Mouse (Mus musculus) MEL (cell line): ENCODE data around the gene Slc16a10. TPM values are rescaled to one million over a fixed set of nuclear protein-coding genes. Genes with fewer than 3 reads are reported as not detected.
A peak's percentile ranks its signal among the peaks of the same experiment; 100 is the strongest.

ENCODE experiments used
- DNase-seq: peaks from one replicate; pipeline ENCODE4 v3.0.0; 2011; ENCODE audit warnings: low read depth, low spot score
- H3K27ac ChIP-seq: 2 replicates; pipeline ENCODE4 v1.5.1; 2012; ENCODE audit warnings: low read depth, mild to moderate bottlenecking, control low read depth, low read length, moderate library complexity; ENCODE audit not compliant: control insufficient read depth
- H3K27me3 ChIP-seq, 2 experiments: fragments of 150-350 bp in 1 of 2; sonication (generic) in 1 of 2; 2 replicates each; pipeline ENCODE4 v1.6.1; 2012; ENCODE audit warnings: low read length in 2 of 2, mild to moderate bottlenecking in 2 of 2, improper control_type of control experiment in 1 of 2, moderate library complexity in 1 of 2; ENCODE audit not compliant: insufficient read depth in 2 of 2, control insufficient read depth in 1 of 2
- H3K36me3 ChIP-seq, 2 experiments: 2 replicates each; pipeline ENCODE4 v1.6.1; 2012 to 2014; ENCODE audit warnings: low read length in 2 of 2, improper control_type of control experiment in 1 of 2, inconsistent platforms in 1 of 2, mild to moderate bottlenecking in 1 of 2; ENCODE audit not compliant: insufficient read depth in 2 of 2, control insufficient read depth in 1 of 2
- H3K4me1 ChIP-seq, 2 experiments: fragments of 150-350 bp in 1 of 2; sonication (generic) in 1 of 2; 2 replicates each; pipeline ENCODE4 v1.6.1; 2012; ENCODE audit warnings: low read length in 2 of 2, improper control_type of control experiment in 1 of 2, mild to moderate bottlenecking in 1 of 2; ENCODE audit not compliant: insufficient read depth in 2 of 2, control insufficient read depth in 1 of 2
- H3K4me3 ChIP-seq, 2 experiments: fragments of 150-350 bp in 1 of 2; sonication (generic) in 1 of 2; 2 replicates each; pipeline ENCODE4 v1.5.1; 2012; ENCODE audit warnings: low read depth in 2 of 2, low read length in 2 of 2, mild to moderate bottlenecking in 2 of 2, moderate library complexity in 2 of 2, control low read depth in 1 of 2, improper control_type of control experiment in 1 of 2; ENCODE audit not compliant: control insufficient read depth in 1 of 2, insufficient read depth in 1 of 2
- H3K79me2 ChIP-seq: 2 replicates; pipeline ENCODE4 v1.6.1; 2012; ENCODE audit warnings: mild to moderate bottlenecking, low read length, moderate library complexity; ENCODE audit not compliant: control insufficient read depth, poor library complexity, insufficient read depth
- H3K9ac ChIP-seq: 2 replicates; pipeline ENCODE4 v1.6.1; 2012; ENCODE audit warnings: low read depth, mild to moderate bottlenecking, control low read depth, low read length, moderate library complexity; ENCODE audit not compliant: control insufficient read depth, poor library complexity, severe bottlenecking
- H3K9me3 ChIP-seq: fragments of 150-350 bp; sonication (generic); replicated peaks from 2 replicates; pipeline ENCODE4 v1.6.1; 2012; ENCODE audit warnings: mild to moderate bottlenecking, low read length, improper control_type of control experiment, moderate library complexity; ENCODE audit not compliant: insufficient read depth
- BHLHE40 ChIP-seq: IDR thresholded peaks from 2 replicates; pipeline ENCODE4 v1.6.1; 2012; ENCODE audit warnings: low read depth, mild to moderate bottlenecking, inconsistent platforms, low read length, improper control_type of control experiment, borderline replicate concordance
- CHD1 ChIP-seq: IDR thresholded peaks from 2 replicates; pipeline ENCODE4 v1.6.1; 2012; ENCODE audit warnings: low read depth, mild to moderate bottlenecking, inconsistent platforms, low read length, improper control_type of control experiment
- CTCF ChIP-seq, 3 experiments: IDR thresholded peaks in 2 of 3; conservative IDR thresholded peaks in 1 of 3; 2 replicates each; pipeline ENCODE4 v1.5.1; 2011 to 2012; ENCODE audit warnings: low read length in 3 of 3, low read depth in 2 of 3, mild to moderate bottlenecking in 2 of 3, improper control_type of control experiment in 1 of 3, inconsistent platforms in 1 of 3, mixed read lengths in 1 of 3, moderate library complexity in 1 of 3; ENCODE audit not compliant: control insufficient read depth in 1 of 3, insufficient read depth in 1 of 3, poor library complexity in 1 of 3, severe bottlenecking in 1 of 3
- EP300 ChIP-seq, 2 experiments: IDR thresholded peaks; 2 replicates each; pipeline ENCODE4 v1.6.1; 2011; ENCODE audit warnings: improper control_type of control experiment in 2 of 2, low read length in 2 of 2, low read depth in 1 of 2, mild to moderate bottlenecking in 1 of 2
- ETS1 ChIP-seq: IDR thresholded peaks from 2 replicates; pipeline ENCODE4 v1.6.1; 2012; ENCODE audit warnings: low read depth, mild to moderate bottlenecking, inconsistent platforms, low read length, improper control_type of control experiment, moderate library complexity
- GABPA ChIP-seq: IDR thresholded peaks from 2 replicates; pipeline ENCODE4 v1.6.1; 2012; ENCODE audit warnings: low read depth, mild to moderate bottlenecking, inconsistent platforms, low read length, improper control_type of control experiment, moderate library complexity
- GATA1 ChIP-seq: IDR thresholded peaks from 2 replicates; pipeline ENCODE4 v1.6.1; 2011; ENCODE audit warnings: low read depth, low read length, improper control_type of control experiment
- HCFC1 ChIP-seq: IDR thresholded peaks from 2 replicates; pipeline ENCODE4 v1.6.1; 2012; ENCODE audit warnings: low read depth, mild to moderate bottlenecking, inconsistent platforms, low read length, improper control_type of control experiment, moderate library complexity
- JUND ChIP-seq: IDR thresholded peaks from 2 replicates; pipeline ENCODE4 v1.6.1; 2011; ENCODE audit warnings: low read depth, mild to moderate bottlenecking, improper control_type of control experiment, low read length
- KAT2A ChIP-seq: conservative IDR thresholded peaks from 2 replicates; pipeline ENCODE4 v1.6.1; 2012; ENCODE audit warnings: low read depth, low read length, improper control_type of control experiment, inconsistent platforms
- MAFK ChIP-seq: IDR thresholded peaks from 2 replicates; pipeline ENCODE4 v1.6.1; 2011; ENCODE audit warnings: low read depth, mild to moderate bottlenecking, low read length, improper control_type of control experiment, borderline replicate concordance
- MAX ChIP-seq: IDR thresholded peaks from 2 replicates; pipeline ENCODE4 v1.6.1; 2011; ENCODE audit warnings: low read length, improper control_type of control experiment
- MAZ ChIP-seq: IDR thresholded peaks from 2 replicates; pipeline ENCODE4 v1.6.1; 2012; ENCODE audit warnings: low read depth, mild to moderate bottlenecking, inconsistent platforms, low read length, improper control_type of control experiment
- MEF2A ChIP-seq: IDR thresholded peaks from 2 replicates; pipeline ENCODE4 v1.6.1; 2014; ENCODE audit warnings: low read depth, mild to moderate bottlenecking, inconsistent platforms, low read length, improper control_type of control experiment; ENCODE audit not compliant: poor library complexity, insufficient replicate concordance, severe bottlenecking; ENCODE audit errors: extremely low read depth
- MXI1 ChIP-seq: IDR thresholded peaks from 2 replicates; pipeline ENCODE4 v1.6.1; 2011; ENCODE audit warnings: mild to moderate bottlenecking, low read depth, low read length, improper control_type of control experiment
- MYB ChIP-seq: IDR thresholded peaks from 2 replicates; pipeline ENCODE4 v1.6.1; 2011; ENCODE audit warnings: mild to moderate bottlenecking, low read depth, low read length, improper control_type of control experiment
- MYC ChIP-seq: IDR thresholded peaks from 2 replicates; pipeline ENCODE4 v1.6.1; 2011; ENCODE audit warnings: low read depth, mild to moderate bottlenecking, low read length, improper control_type of control experiment, moderate library complexity
- NRF1 ChIP-seq: IDR thresholded peaks from 2 replicates; pipeline ENCODE4 v1.6.1; 2014; ENCODE audit warnings: low read depth, mild to moderate bottlenecking, inconsistent platforms, low read length, improper control_type of control experiment, moderate library complexity; ENCODE audit not compliant: poor library complexity, insufficient read depth, severe bottlenecking
- POLR2A ChIP-seq, 2 experiments: IDR thresholded peaks; 2 replicates each; pipeline ENCODE4 v1.6.1; 2011 to 2012; ENCODE audit warnings: low read length in 2 of 2, mild to moderate bottlenecking in 2 of 2, control low read depth in 1 of 2, improper control_type of control experiment in 1 of 2, low read depth in 1 of 2, moderate library complexity in 1 of 2; ENCODE audit not compliant: control insufficient read depth in 1 of 2, insufficient read depth in 1 of 2, poor library complexity in 1 of 2
- POLR2AphosphoS2 ChIP-seq: IDR thresholded peaks from 2 replicates; pipeline ENCODE4 v1.6.1; 2011; ENCODE audit warnings: low read length, improper control_type of control experiment
- POLR2AphosphoS5 ChIP-seq: IDR thresholded peaks from 2 replicates; pipeline ENCODE4 v1.6.1; 2012; ENCODE audit warnings: low read depth, borderline replicate concordance, mild to moderate bottlenecking, inconsistent platforms, low read length, moderate library complexity, mixed read lengths
- RAD21 ChIP-seq: IDR thresholded peaks from 2 replicates; pipeline ENCODE4 v1.6.1; 2011; ENCODE audit warnings: mild to moderate bottlenecking, low read depth, low read length, improper control_type of control experiment
- RCOR1 ChIP-seq: IDR thresholded peaks from 2 replicates; pipeline ENCODE4 v1.6.1; 2012; ENCODE audit warnings: low read depth, mild to moderate bottlenecking, inconsistent platforms, low read length, improper control_type of control experiment
- SMC3 ChIP-seq: IDR thresholded peaks from 2 replicates; pipeline ENCODE4 v1.6.1; 2011; ENCODE audit warnings: low read depth, low read length, improper control_type of control experiment
- TAL1 ChIP-seq: IDR thresholded peaks from 2 replicates; pipeline ENCODE4 v1.6.1; 2012; ENCODE audit warnings: mild to moderate bottlenecking, inconsistent platforms, low read length, moderate library complexity, mixed read lengths
- TBP ChIP-seq: IDR thresholded peaks from 2 replicates; pipeline ENCODE4 v1.8.0; 2011; ENCODE audit warnings: low read depth, low read length, improper control_type of control experiment
- TCF12 ChIP-seq: IDR thresholded peaks from 2 replicates; pipeline ENCODE4 v1.6.1; 2014; ENCODE audit warnings: low read depth, mild to moderate bottlenecking, inconsistent platforms, low read length, improper control_type of control experiment, moderate library complexity
- UBTF ChIP-seq: IDR thresholded peaks from 2 replicates; pipeline ENCODE4 v1.6.1; 2012; ENCODE audit warnings: low read depth, mild to moderate bottlenecking, inconsistent platforms, low read length, improper control_type of control experiment, moderate library complexity, borderline replicate concordance; ENCODE audit not compliant: insufficient read depth
- USF1 ChIP-seq: IDR thresholded peaks from 2 replicates; pipeline ENCODE4 v1.6.1; 2014; ENCODE audit warnings: low read depth, mild to moderate bottlenecking, inconsistent platforms, low read length, improper control_type of control experiment, moderate library complexity
- USF2 ChIP-seq, 2 experiments: IDR thresholded peaks; 2 replicates each; pipeline ENCODE4 v1.6.1; 2011 to 2012; ENCODE audit warnings: improper control_type of control experiment in 2 of 2, low read length in 2 of 2, borderline replicate concordance in 1 of 2, inconsistent platforms in 1 of 2, low read depth in 1 of 2, mild to moderate bottlenecking in 1 of 2; ENCODE audit not compliant: insufficient read depth in 1 of 2
- ZC3H11A ChIP-seq: IDR thresholded peaks from 2 replicates; pipeline ENCODE4 v1.6.1; 2012; ENCODE audit warnings: low read depth, mild to moderate bottlenecking, inconsistent platforms, low read length, improper control_type of control experiment
- ZNF384 ChIP-seq: IDR thresholded peaks from 2 replicates; pipeline ENCODE4 v1.6.1; 2012; ENCODE audit warnings: low read depth, mild to moderate bottlenecking, inconsistent platforms, low read length, improper control_type of control experiment
- polyA plus RNA-seq, 2 experiments: library from polyadenylated mRNA; stranded (reverse) in 1 of 2; unstranded in 1 of 2; fragments of >175 nt in 1 of 2; fragments of >200 nt in 1 of 2; gene quantifications; 2 replicates each; pipeline versions ENCODE4 v1.2.1 to v1.2.4; 2012; ENCODE audit warnings: low replicate concordance in 2 of 2, low read depth in 1 of 2; ENCODE audit not compliant: insufficient read length in 2 of 2, insufficient read depth in 1 of 2, missing spikeins in 1 of 2
- total RNA-seq: library from RNA; depleted of rRNA; stranded (reverse); fragments of 300-350 nt; gene quantifications from 2 replicates; pipeline ENCODE4 v1.2.3, GENCODE M21; 2012

The Slc16a10 gene
- total and polyA plus RNA-seq, 3 experiments = 13.2 to 17.9 TPM; not detected in 1

GRCm38 (mm10) chr10:40124570-40124969, 17.5 kb downstream of the Slc16a10 start:
- peaks cover 5% of the 10 kb centered on the region; the same call in 1 of the 2 replicates for H3K79me2 ChIP-seq
- H3K4me1 ChIP-seq = peaks cover 19 to 30% of the 10 kb centered on the region in 2 experiments
- peaks cover 0 to 36% of the 10 kb centered on the region in 2 experiments; a peak in 2 of 4 replicates for H3K36me3 ChIP-seq
- no peaks in the 10 kb centered on the region for H3K27me3 ChIP-seq
- H3K9me3 ChIP-seq = no peaks in the 10 kb centered on the region
- H3K9ac ChIP-seq = peak overlapping the region; percentile 47
- DNase-seq = no peak
- TF ChIP-seq HCFC1 = 0 out of 2 replicates have a peak, but pooled peaks have one; percentile 12
- no peak for TF ChIP-seq TBP
- TF ChIP-seq USF2 (IDR thresholded peaks at IDR 0.05; ENCODE audit: borderline replicate concordance in 1 of 2, insufficient read depth in 1 of 2, low read depth in 1 of 2, low read length in 2 of 2) = no peak
- no peak for TF ChIP-seq POLR2AphosphoS5
- peak; percentile 68 for TF ChIP-seq RCOR1
- no peak for TF ChIP-seq JUND
- TF ChIP-seq POLR2AphosphoS2 = no peak; the same call in 1 of the 2 replicates
- TF ChIP-seq CHD1 = 0 out of 2 replicates have a peak, but pooled peaks have one; percentile 84
- no peak for TF ChIP-seq USF1
- TF ChIP-seq RAD21 = no peak
- TF ChIP-seq UBTF = no peak
- no peak for TF ChIP-seq NRF1
- TF ChIP-seq ETS1 = peak; percentile 96
- 0 out of 2 replicates have a peak, but pooled peaks have one; percentile 1 for TF ChIP-seq ZC3H11A
- no peak for TF ChIP-seq MAZ
- TF ChIP-seq MXI1 = no peak
- no peak for TF ChIP-seq MAX
- TF ChIP-seq GATA1 = peak; percentile 81
- no peak for TF ChIP-seq POLR2A (IDR thresholded peaks at IDR 0.05; ENCODE audit: control insufficient read depth in 1 of 2, insufficient read depth in 1 of 2, low read depth in 1 of 2, low read length in 2 of 2, poor library complexity in 1 of 2)
- peak; percentile 71 for TF ChIP-seq TCF12
- no peak for TF ChIP-seq CTCF (IDR thresholded peaks at IDR 0.05 in 2 of 3, conservative IDR thresholded peaks at IDR 0.05 in 1 of 3; ENCODE audit: control insufficient read depth in 1 of 3, insufficient read depth in 1 of 3, low read depth in 2 of 3, low read length in 3 of 3, poor library complexity in 1 of 3, severe bottlenecking in 1 of 3)
- TF ChIP-seq EP300 (IDR thresholded peaks at IDR 0.05; ENCODE audit: low read depth in 1 of 2, low read length in 2 of 2) = peak in 1 of 2 experiments; percentile 80; a peak in 3 of 4 replicates
- no peak for TF ChIP-seq GABPA
- TF ChIP-seq MAFK = peak; percentile 65
- TF ChIP-seq KAT2A = no peak
- no peak for TF ChIP-seq MEF2A
- TF ChIP-seq BHLHE40 = no peak; the same call in 1 of the 2 replicates
- peak; percentile 10; the same call in 1 of the 2 replicates for TF ChIP-seq MYB
- TF ChIP-seq TAL1 = no peak
- TF ChIP-seq MYC = no peak; the same call in 1 of the 2 replicates
- TF ChIP-seq ZNF384 = peak; percentile 88
- TF ChIP-seq SMC3 = no peak
- peak overlapping the region; percentile 92 for H3K27ac ChIP-seq
- peak overlapping the region; percentile 27 to 28 for H3K4me3 ChIP-seq
